Mouse (Mus musculus) CH12.LX (cell line): ENCODE measurements at regions not wholly inside any gene's neighbourhood (a gene's known extent, or its start where the extent isn't known, plus 50 kb on each side); places are given as distances from the start of the nearest gene placed in this dataset.

Source experiments
- CTCF ChIP-seq, 2 experiments: IDR thresholded peaks in 1 of 2; conservative IDR thresholded peaks in 1 of 2; 2 replicates each; pipeline ENCODE4 v1.5.1; 2011 to 2012; ENCODE audit warnings: low read depth in 2 of 2, low read length in 2 of 2, improper control_type of control experiment in 1 of 2, inconsistent platforms in 1 of 2, mild to moderate bottlenecking in 1 of 2, moderate library complexity in 1 of 2
- POLR2A ChIP-seq: IDR thresholded peaks from 2 replicates; pipeline ENCODE4 v1.6.1; 2011; ENCODE audit warnings: low read depth, mild to moderate bottlenecking, improper control_type of control experiment, low read length
- RAD21 ChIP-seq: IDR thresholded peaks from 2 replicates; pipeline ENCODE4 v1.6.1; 2011; ENCODE audit warnings: low read depth, mild to moderate bottlenecking, low read length, improper control_type of control experiment, moderate library complexity
- SMC3 ChIP-seq: IDR thresholded peaks from 2 replicates; pipeline ENCODE4 v1.6.1; 2011; ENCODE audit warnings: low read depth, low read length, improper control_type of control experiment

DNA sequence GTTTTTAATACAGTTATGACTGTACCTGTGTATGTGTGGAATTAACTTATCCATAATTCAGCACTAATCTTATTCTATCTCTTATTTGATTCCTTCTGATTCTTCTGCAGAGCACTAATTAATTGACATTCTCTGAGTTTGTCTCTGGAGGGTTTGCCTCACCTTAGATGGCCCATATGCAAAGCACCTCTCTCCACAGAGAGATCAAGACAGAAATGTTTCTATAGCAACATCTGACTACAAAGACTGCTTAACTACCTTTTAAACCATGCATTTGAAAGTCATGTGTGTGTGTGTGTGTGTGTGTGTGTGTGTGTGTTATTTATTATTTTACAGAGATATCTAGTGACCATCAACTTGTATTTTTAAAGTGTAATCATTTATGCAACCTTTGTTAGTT lies 396.5 kb upstream of the Lcorl start:
- TF ChIP-seq RAD21, result no peak
- TF ChIP-seq CTCF (conservative IDR thresholded peaks at IDR 0.05 in 1 of 2, IDR thresholded peaks at IDR 0.05 in 1 of 2; ENCODE audit: low read depth in 2 of 2, low read length in 2 of 2), result no peak
- no peak for TF ChIP-seq SMC3
- TF ChIP-seq POLR2A, result no peak
